Mouse (Mus musculus) heart, adult 18-20 months (tissue): ENCODE measurements at regions not wholly inside any gene's neighbourhood (a gene's known extent, or its start where the extent isn't known, plus 50 kb on each side); places are given as distances from the start of the nearest gene placed in this dataset.

Source experiments
- DNase-seq, 2 experiments: peaks; one replicate each; pipeline ENCODE4 v3.0.0; 2021 to 2022; ENCODE audit warnings: mixed read lengths in 1 of 2
- microRNA-seq, 2 experiments: library from miRNA; unstranded; fragments of <30 nt; microRNA quantifications; one replicate each; pipeline ENCODE4 v1.2.0; 2022

DNA sequence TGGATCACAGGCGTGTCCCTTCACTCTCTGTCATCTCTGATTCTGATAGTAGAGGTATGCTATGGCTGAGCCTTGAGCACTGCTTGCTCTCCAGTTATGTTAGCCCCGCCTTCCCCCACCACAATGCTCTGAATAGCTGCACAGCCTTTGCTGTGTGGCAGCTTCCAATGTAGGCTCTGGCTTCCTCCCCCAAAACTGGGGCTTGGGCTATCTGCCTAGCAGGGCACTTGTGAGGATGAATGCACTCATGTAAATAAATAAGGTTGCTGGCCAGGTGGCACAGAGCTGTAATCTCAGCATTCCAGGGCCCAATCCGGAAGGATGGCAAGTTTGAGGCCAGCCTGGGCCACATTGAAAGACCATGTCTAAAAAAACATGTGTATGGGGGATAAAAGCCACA, 103.6 kb upstream of the Sdk1 start:
- DNase-seq, result peak; percentile 13 to 22

GRCm38 (mm10) chr5:141138771-141139360, 102.4 kb upstream of the Sdk1 start:
- peak; percentile 57 to 59 for DNase-seq

- no peak for DNase-seq
These were observed 101.9 kb upstream of the Sdk1 start for GRCm38 (mm10) chr5:141139361-141139912.

DNA sequence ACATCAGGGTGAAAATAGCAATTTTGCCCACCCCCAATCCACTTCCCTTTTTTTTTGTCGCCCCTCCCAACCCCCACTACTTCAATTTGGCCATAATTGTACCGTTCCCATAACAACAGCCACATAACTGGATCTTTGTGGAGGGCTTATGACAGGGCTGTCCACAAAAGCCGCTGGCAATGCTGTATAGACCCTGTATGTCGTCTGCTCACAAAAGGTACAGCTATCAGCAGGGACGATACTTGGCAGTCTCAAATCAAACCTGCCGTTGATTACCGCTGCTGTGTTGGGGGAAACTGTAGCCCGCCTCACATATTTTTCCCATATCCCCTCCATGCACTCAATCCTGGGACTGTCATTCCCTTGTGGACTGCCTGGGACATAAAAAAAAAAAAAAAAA, 80.9 kb upstream of the Sdk1 start:
- no peak for DNase-seq

DNA sequence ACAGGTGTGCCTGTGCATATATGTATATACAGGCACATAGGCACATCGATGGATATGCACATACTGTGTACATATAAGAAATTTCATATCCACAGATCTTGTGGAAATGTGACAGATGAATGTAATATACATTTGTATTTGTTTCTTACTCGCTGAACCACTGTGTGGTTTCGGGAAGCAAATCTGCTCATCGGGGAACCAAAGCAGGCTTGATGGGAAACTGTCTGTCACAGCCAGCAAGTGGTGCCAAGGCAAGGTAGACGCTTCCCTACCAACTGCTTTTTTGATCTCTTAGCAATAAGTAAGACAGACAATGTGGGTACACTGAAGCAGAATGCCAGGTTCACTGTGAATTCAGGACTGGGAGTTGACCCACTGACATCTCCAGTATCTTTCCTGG, 80.3 kb upstream of the Sdk1 start:
- no peak for DNase-seq

DNA sequence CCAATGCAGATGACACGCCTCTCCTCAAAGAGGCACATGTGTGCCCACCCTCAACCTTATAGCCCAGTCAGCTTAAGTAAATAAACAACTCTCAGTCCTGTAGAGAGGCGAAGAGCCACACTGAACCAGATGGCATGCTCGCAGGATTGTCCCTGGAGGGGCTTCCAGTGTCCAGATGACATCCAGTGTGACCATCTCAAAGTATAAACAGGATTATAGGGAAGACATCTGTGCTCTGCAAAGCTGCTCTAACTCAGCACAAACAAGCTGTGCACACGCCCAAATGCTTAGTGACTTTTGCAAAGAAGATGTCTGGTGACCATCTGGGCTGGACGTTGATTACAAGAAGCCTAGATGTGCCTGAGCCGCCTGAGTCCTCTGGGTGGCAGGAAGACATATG, 58.8 kb upstream of the Sdk1 start:
- no peak for DNase-seq

DNA sequence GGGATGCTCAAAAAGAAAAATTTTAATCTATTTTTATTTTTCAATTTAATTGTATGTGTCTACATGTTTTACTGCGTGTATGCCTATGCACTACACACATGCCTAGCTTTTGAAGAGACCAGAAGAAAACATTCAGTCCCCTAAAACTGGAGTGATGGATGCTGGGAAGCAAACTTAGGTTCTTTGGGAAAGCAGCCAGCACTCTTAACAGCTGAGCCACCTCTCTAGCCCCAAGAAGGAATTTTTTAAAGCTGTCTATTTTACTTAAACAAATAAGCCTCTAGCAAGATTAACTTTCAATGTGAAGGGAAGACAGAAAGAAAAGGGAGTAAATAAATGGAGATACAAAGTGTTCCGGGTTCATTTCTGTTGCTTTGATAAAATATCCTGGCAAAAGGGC, 52.3 kb upstream of the Sdk1 start:
- DNase-seq, result no peak

Small RNA genes in the stretch of these regions (microRNA-seq; reads per million reads assigned to microRNA genes)
- gene Gm26113, result 0 reads per million in 2 experiments
